Mouse (Mus musculus) thymus, postnatal 4 days (tissue): ENCODE results near the gene Elavl2.

Experiments
- DNase-seq: peaks from one replicate; pipeline ENCODE4 v3.0.0; 2021

Elavl2 gene

GRCm38 (mm10) chr4:91400423-91400822, at the start of gene Elavl2:
Gene Elavl2 (minus strand): TSS chr4:91400785.
- no peak for DNase-seq

GRCm38 (mm10) chr4:91447887-91448286, 47.3 kb upstream of the Elavl2 start:
- DNase-seq, result no peak

GRCm38 (mm10) chr4:91415582-91415981, 15.0 kb upstream of the Elavl2 start:
- DNase-seq, result no peak

GRCm38 (mm10) chr4:91405047-91405446, 4.5 kb upstream of the Elavl2 start:
- no peak for DNase-seq

GRCm38 (mm10) chr4:91399510-91400196, 932 bp downstream of the Elavl2 start:
- DNase-seq, result no peak

GRCm38 (mm10) chr4:91391987-91392598, 8.5 kb downstream of the Elavl2 start:
- no peak for DNase-seq

- DNase-seq, result no peak
Measured at GRCm38 (mm10) chr4:91387701-91388100, 12.9 kb downstream of the Elavl2 start.

GRCm38 (mm10) chr4:91381201-91381627, 19.4 kb downstream of the Elavl2 start:
- no peak for DNase-seq

GRCm38 (mm10) chr4:91380341-91381117, 20.1 kb downstream of the Elavl2 start:
- no peak for DNase-seq

GRCm38 (mm10) chr4:91379559-91379958, 21.0 kb downstream of the Elavl2 start:
- no peak for DNase-seq

GRCm38 (mm10) chr4:91376317-91376910, 24.2 kb downstream of the Elavl2 start:
- DNase-seq, result peak; percentile 40

GRCm38 (mm10) chr4:91375372-91375687, 25.3 kb downstream of the Elavl2 start:
- DNase-seq, result no peak

GRCm38 (mm10) chr4:91374571-91375371, 25.8 kb downstream of the Elavl2 start:
- no peak for DNase-seq

- DNase-seq, result no peak
Measured at GRCm38 (mm10) chr4:91372844-91373243, 27.7 kb downstream of the Elavl2 start.

- DNase-seq, result peak; percentile 33
Measured at GRCm38 (mm10) chr4:91371819-91372215, 28.8 kb downstream of the Elavl2 start.

- peak; percentile 15 for DNase-seq
Measured at GRCm38 (mm10) chr4:91371131-91371818, 29.3 kb downstream of the Elavl2 start.

GRCm38 (mm10) chr4:91365276-91365675, 35.3 kb downstream of the Elavl2 start:
- no peak for DNase-seq

- no peak for DNase-seq
Measured at GRCm38 (mm10) chr4:91363963-91364362, 36.6 kb downstream of the Elavl2 start.

- no peak for DNase-seq
Measured at GRCm38 (mm10) chr4:91362520-91362919, 38.1 kb downstream of the Elavl2 start.

- no peak for DNase-seq
Measured at GRCm38 (mm10) chr4:91353138-91353537, 47.4 kb downstream of the Elavl2 start.

- no peak for DNase-seq
Measured at GRCm38 (mm10) chr4:91349579-91349978, 51.0 kb downstream of the Elavl2 start.

GRCm38 (mm10) chr4:91334177-91334576, 66.4 kb downstream of the Elavl2 start:
- no peak for DNase-seq
